Mouse (Mus musculus) liver, adult 2 months (tissue): ENCODE data around the gene Phactr2.

Experiments
- CTCF ChIP-seq: fragments of 200-500 bp; IDR thresholded peaks from 2 replicates; pipeline ENCODE4 v1.5.1; 2011; ENCODE audit warnings: low read depth, low read length, control low read depth
- POLR2A ChIP-seq: fragments of 200-500 bp; IDR thresholded peaks from 2 replicates; pipeline ENCODE4 v1.6.1; 2011; ENCODE audit warnings: low read length, control low read depth; ENCODE audit not compliant: insufficient read depth; ENCODE audit errors: extremely low read depth

DNA sequence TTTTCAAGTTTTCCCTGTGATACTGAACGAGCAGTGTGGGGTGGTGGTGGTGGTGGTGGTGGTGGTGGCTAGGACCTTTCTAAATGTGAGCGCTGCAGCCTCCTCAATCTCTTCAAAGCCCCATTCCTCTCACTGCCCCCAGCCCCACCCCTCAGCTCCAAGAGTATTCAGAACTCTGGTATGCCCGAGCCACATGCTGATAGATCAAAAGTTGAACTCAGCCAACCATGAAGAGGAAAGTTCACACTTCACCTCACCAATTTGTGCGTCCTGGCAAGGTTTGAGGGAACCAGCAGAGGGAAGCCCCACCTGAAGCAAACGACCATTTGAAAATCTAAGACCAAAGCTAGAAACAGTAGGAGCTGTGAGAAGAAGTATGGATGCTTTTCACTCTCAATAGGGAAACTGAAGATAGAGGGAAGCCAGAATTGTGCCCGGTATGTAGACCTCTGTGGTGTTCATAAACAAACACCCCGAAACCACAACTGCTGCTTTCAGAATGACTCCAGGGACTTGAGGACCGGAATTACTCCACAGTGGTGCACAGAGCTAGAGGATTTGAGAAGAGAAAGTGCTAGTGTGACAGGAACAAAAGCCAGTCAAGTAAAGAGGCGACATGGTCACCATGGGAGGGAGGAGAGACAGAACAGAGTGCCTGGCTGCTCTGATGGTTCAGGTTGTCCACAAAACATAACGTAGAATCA is 35.9 kb downstream of the Phactr2 start:
- TF ChIP-seq POLR2A (no peak), CTCF (no peak)
